Mouse (Mus musculus) lung, embryonic 16.5 days (tissue): ENCODE results near the gene Traf2. TPM values are rescaled to one million over a fixed set of nuclear protein-coding genes. Genes with fewer than 3 reads are reported as not detected.

Experiments
- ATAC-seq: fragments of 200-750 bp; cut with Nextera tagmentation; 2 replicates; pipeline ENCODE4 v1.8.0; 2017; ENCODE audit warnings: low read depth, mild to moderate bottlenecking, moderate library complexity
- H3K27ac ChIP-seq: fragments of 300-500 bp; sonication (generic); 2 replicates; pipeline ENCODE4 v1.5.1; 2014; ENCODE audit warnings: mild to moderate bottlenecking, control low read depth, low read length
- H3K27me3 ChIP-seq: fragments of 300-500 bp; sonication (generic); 2 replicates; pipeline ENCODE4 v1.6.1; 2014; ENCODE audit warnings: low read depth, low read length, mixed read lengths; ENCODE audit not compliant: control insufficient read depth, insufficient read depth
- H3K36me3 ChIP-seq: fragments of 300-500 bp; sonication (generic); 2 replicates; pipeline ENCODE4 v1.6.1; 2014; ENCODE audit warnings: low read length; ENCODE audit not compliant: control insufficient read depth, insufficient read depth
- H3K4me1 ChIP-seq: fragments of 300-500 bp; sonication (generic); replicated peaks from 2 replicates; pipeline ENCODE4 v1.6.1; 2014; ENCODE audit warnings: low read length, mixed read lengths; ENCODE audit not compliant: control insufficient read depth, insufficient read depth
- H3K4me2 ChIP-seq: fragments of 300-500 bp; sonication (generic); 2 replicates; pipeline ENCODE4 v1.6.1; 2014; ENCODE audit warnings: low read depth, low read length, control low read depth
- H3K4me3 ChIP-seq: fragments of 300-500 bp; sonication (generic); 2 replicates; pipeline ENCODE4 v1.5.1; 2014; ENCODE audit warnings: mild to moderate bottlenecking, low read length, control low read depth
- H3K9ac ChIP-seq: fragments of 300-500 bp; sonication (generic); 2 replicates; pipeline ENCODE4 v1.6.1; 2014; ENCODE audit warnings: low read length, control low read depth
- H3K9me3 ChIP-seq: fragments of 300-500 bp; sonication (generic); 2 replicates; pipeline ENCODE4 v1.6.1; 2016; ENCODE audit warnings: low read length; ENCODE audit not compliant: control insufficient read depth
- WGBS: fragments of 180-500 bp; shearing (Covaris S2); extraction: QIAGEN DNeasy Blood & Tissue Kit; methylation state at CpG from one replicate; pipeline ENCODE4 v1.1.7; 2014; 5-methylcytosine and 5-hydroxymethylcytosine counted together
- polyA plus RNA-seq: library from polyadenylated mRNA; unstranded; fragments of >200 nt; fragmentation: Nextera tagmentation; extraction: Ambion mirVana; gene quantifications from 2 replicates; pipeline ENCODE4 v1.2.1, GENCODE M21; 2015

Gene Traf2
- polyA plus RNA-seq, 1 experiment from 2014 or later, result 38.2 TPM

GRCm38 (mm10) chr2:25492988-25493387 is 53.8 kb downstream of the Traf2 start:
- no peak overlapping the region for H3K9ac ChIP-seq

GRCm38 (mm10) chr2:25488671-25489068 is 58.1 kb downstream of the Traf2 start:
- no peak for ATAC-seq
- H3K27ac ChIP-seq, result no peak overlapping the region
- 69% methylated on average over 7 of the region's 7 CpGs for WGBS
- no peaks in the 10 kb centered on the region for H3K9me3 ChIP-seq
- H3K36me3 ChIP-seq, result no peaks in the 10 kb centered on the region
- H3K9ac ChIP-seq, result no peak overlapping the region
- no peak overlapping the region for H3K4me2 ChIP-seq
- no peaks in the 10 kb centered on the region for H3K27me3 ChIP-seq
- no peak overlapping the region for H3K4me3 ChIP-seq
- H3K4me1 ChIP-seq, result no peaks in the 10 kb centered on the region

More at GRCm38 (mm10) chr2:25492988-25493387, 53.8 kb downstream of the Traf2 start:
- H3K36me3 ChIP-seq, result no peaks in the 10 kb centered on the region
- no peak overlapping the region for H3K27ac ChIP-seq
- no peaks in the 10 kb centered on the region for H3K27me3 ChIP-seq
- no peak overlapping the region for H3K4me2 ChIP-seq
- no peak for ATAC-seq
- no peaks in the 10 kb centered on the region; the same call in 1 of the 2 replicates for H3K4me1 ChIP-seq
- no peak overlapping the region for H3K4me3 ChIP-seq
- no peaks in the 10 kb centered on the region for H3K9me3 ChIP-seq
- WGBS, result 75% methylated on average over 5 of the region's 5 CpGs

- Histone ChIP-seq H3K9ac (no peak overlapping the region), H3K4me2 (no peak overlapping the region), H3K4me3 (no peak overlapping the region), H3K27ac (no peak overlapping the region), H3K9me3 (no peaks in the 10 kb centered on the region), H3K36me3 (no peaks in the 10 kb centered on the region), H3K27me3 (no peaks in the 10 kb centered on the region), H3K4me1 (no peaks in the 10 kb centered on the region)
- ATAC-seq, result no peak
- 69% methylated on average over 6 of the region's 6 CpGs for WGBS
Measured at GRCm38 (mm10) chr2:25487965-25488670, 58.6 kb downstream of the Traf2 start.

DNA sequence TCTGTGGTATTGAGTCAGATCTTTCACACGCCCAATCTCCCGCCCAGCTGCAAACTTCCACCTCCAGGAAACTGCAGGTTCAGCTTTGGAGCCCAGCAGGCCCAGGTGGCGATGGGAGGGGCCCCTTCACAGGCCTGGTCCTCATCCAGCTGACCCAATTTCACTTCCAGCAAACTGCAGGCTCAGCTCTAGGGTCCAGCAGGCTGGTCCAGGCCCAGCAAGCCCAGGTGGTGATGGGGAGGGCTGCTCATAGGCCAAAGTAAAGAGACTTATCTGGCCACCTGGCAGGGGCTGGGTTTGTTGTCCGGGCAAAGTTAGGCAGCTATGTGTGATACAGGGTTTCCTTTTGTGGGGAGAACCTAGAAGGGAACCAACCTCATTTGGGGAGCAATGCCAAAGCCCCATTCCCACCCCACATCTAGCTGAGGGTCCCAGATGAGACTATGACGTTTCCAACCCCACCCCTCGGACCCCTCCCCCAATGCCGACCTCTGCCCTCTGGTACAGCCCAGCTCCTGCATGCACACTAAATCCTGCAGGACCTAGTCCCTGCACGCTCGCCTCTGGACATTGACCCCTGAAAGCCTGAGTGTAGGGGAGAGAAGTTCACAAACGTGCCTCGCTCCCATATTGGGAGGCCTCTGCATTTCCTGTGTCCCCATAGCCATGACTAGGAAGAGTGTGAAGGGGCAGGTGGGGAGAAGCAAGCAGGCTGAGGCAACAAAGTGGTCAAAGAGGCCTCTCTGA is 61.7 kb downstream of the Traf2 start:
- Histone ChIP-seq H3K4me2 (no peak overlapping the region), H3K4me3 (no peak overlapping the region), H3K4me1 (no peaks in the 10 kb centered on the region), H3K27ac (no peak overlapping the region), H3K9ac (no peak overlapping the region), H3K27me3 (no peaks in the 10 kb centered on the region), H3K9me3 (no peaks in the 10 kb centered on the region), H3K36me3 (no peaks in the 10 kb centered on the region)
- WGBS, result 61% methylated on average over 11 of the region's 11 CpGs
- ATAC-seq, result no peak

GRCm38 (mm10) chr2:25482969-25483368 is 63.8 kb downstream of the Traf2 start:
- no peaks in the 10 kb centered on the region for H3K4me1 ChIP-seq
- no peaks in the 10 kb centered on the region for H3K27me3 ChIP-seq
- H3K4me3 ChIP-seq, result no peak overlapping the region
- no peak for ATAC-seq
- H3K4me2 ChIP-seq, result no peak overlapping the region
- H3K9me3 ChIP-seq, result no peaks in the 10 kb centered on the region
- 21% methylated on average over 7 of the region's 7 CpGs for WGBS
- H3K9ac ChIP-seq, result no peak overlapping the region
- H3K27ac ChIP-seq, result no peak overlapping the region
- H3K36me3 ChIP-seq, result no peaks in the 10 kb centered on the region

GRCm38 (mm10) chr2:25480541-25480940 is 66.2 kb downstream of the Traf2 start:
- Histone ChIP-seq H3K27me3 (no peaks in the 10 kb centered on the region), H3K36me3 (no peaks in the 10 kb centered on the region), H3K4me1 (no peaks in the 10 kb centered on the region), H3K4me2 (no peak overlapping the region), H3K9ac (no peak overlapping the region), H3K27ac (no peak overlapping the region), H3K4me3 (no peak overlapping the region), H3K9me3 (no peaks in the 10 kb centered on the region)
- no peak for ATAC-seq
- 73% methylated on average over 1 of the region's 1 CpGs for WGBS

- WGBS, result 64% methylated on average over 10 of the region's 10 CpGs
- no peak overlapping the region for H3K27ac ChIP-seq
- no peaks in the 10 kb centered on the region for H3K4me1 ChIP-seq
- H3K4me3 ChIP-seq, result no peak overlapping the region
- ATAC-seq, result no peak
- H3K27me3 ChIP-seq, result no peaks in the 10 kb centered on the region
- H3K36me3 ChIP-seq, result no peaks in the 10 kb centered on the region
- H3K9me3 ChIP-seq, result no peaks in the 10 kb centered on the region
- no peak overlapping the region for H3K9ac ChIP-seq
- H3K4me2 ChIP-seq, result no peak overlapping the region
Measured at GRCm38 (mm10) chr2:25479551-25480311, 67.0 kb downstream of the Traf2 start.

DNA sequence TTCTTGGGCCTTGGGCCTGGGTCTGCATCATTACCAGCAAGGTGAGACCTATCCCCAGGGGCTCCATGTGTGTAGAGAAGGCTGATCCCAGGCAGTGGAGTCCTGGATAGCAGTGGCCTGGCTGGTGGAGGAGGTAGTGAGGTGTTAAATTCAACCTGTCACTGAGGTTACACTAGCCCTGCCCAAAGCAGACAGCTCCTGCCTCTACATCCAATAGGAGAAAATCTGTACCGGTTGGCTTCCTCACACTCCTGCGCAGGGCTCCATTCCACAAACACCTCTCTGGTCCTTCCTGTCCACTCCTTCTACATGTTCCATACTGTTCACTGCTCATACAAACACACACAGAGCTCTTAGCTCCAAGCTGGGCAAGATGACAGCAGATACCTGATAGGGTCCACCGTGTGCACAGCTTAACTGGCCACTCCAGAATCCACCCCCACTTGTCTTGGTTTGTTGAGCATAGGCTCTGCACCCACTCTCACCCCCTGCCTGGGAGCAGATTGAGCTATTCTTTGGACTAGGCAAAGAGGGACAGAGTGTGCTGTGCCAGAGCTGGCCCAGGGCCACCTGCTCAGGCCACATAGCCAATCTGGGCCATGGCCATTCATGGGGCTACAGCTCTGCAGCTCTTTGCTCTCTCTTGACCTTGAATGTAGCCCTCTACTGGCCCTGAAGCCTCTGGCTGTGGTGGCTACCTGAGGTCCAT is 68.6 kb downstream of the Traf2 start:
- H3K36me3 ChIP-seq, result no peaks in the 10 kb centered on the region
- H3K4me1 ChIP-seq, result no peaks in the 10 kb centered on the region
- H3K4me3 ChIP-seq, result no peak overlapping the region
- no peak overlapping the region for H3K9ac ChIP-seq
- H3K9me3 ChIP-seq, result no peaks in the 10 kb centered on the region
- H3K4me2 ChIP-seq, result no peak overlapping the region
- H3K27me3 ChIP-seq, result no peaks in the 10 kb centered on the region
- ATAC-seq, result no peak
- WGBS, result 76% methylated on average over 3 of the region's 3 CpGs
- no peak overlapping the region for H3K27ac ChIP-seq

DNA sequence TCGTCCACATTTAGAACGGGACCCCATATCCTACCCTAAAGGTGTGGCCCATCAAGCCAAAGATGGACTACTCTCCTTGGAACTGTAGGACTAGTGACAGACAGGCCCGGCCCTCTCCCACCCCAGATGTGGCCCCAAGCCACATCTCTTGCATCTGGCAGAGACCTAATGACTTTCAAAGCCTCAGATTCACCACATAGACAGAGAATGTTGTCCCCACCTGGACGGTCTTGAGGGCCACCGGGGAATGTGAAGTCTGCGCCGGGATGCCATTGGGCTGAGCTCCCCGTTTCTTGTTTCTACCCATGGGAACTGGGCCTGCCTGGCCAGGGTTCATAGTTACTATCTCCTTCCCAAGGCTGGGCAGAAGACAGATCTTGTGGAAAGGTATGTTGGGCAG is 69.2 kb downstream of the Traf2 start:
- H3K27me3 ChIP-seq, result no peaks in the 10 kb centered on the region
- 76% methylated on average over 8 of the region's 8 CpGs for WGBS

More for the DNA sequence above, 69.2 kb downstream of the Traf2 start:
- Histone ChIP-seq H3K9ac (no peak overlapping the region), H3K9me3 (no peaks in the 10 kb centered on the region), H3K4me2 (no peak overlapping the region), H3K36me3 (no peaks in the 10 kb centered on the region), H3K4me3 (no peak overlapping the region), H3K27ac (no peak overlapping the region), H3K4me1 (no peaks in the 10 kb centered on the region)
- ATAC-seq, result no peak
